Mouse (Mus musculus): Measurements from ENCODE around the gene Rarres2.

Gene Rarres2

DNA sequence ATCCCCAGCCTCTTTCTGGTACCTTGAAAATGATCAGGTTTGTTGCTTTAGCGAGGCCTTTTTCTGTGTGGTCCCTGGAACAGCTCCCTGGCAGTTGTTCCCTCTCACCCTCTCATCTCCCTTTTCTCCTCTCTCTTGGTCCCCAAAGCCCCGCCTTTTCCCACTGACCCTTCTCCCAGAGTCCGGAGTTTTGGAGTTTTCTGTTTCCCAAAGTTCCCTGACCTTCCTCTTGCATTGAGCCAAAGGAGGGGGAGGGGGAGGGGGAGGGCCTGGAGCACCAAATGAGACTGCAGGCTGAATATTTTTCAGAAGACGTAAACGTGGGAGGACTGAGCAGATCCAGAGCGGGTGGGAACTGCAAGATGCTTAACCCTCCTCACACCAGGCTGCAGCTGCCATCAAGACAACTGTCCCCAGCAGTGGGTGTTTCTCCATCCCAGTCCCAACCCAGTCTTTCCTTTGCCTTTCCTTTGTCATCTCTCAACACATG lies at the start of gene Rarres2:
TSS of gene Rarres2 (minus strand) at position 218 of the 490 bp plus-strand sequence.
- DNase-seq (ENCODE audit: low spot score) = no peak

- DNase-seq (ENCODE audit: low spot score) = no peak
These were observed 47.4 kb upstream of the Rarres2 start for GRCm38 (mm10) chr6:48620031-48620430.

GRCm38 (mm10) chr6:48614756-48615155 lies 42.2 kb upstream of the Rarres2 start:
- no peak for DNase-seq (ENCODE audit: low spot score)

- DNase-seq (ENCODE audit: low spot score) = no peak
These were observed 40.9 kb upstream of the Rarres2 start for GRCm38 (mm10) chr6:48613464-48613863.

DNA sequence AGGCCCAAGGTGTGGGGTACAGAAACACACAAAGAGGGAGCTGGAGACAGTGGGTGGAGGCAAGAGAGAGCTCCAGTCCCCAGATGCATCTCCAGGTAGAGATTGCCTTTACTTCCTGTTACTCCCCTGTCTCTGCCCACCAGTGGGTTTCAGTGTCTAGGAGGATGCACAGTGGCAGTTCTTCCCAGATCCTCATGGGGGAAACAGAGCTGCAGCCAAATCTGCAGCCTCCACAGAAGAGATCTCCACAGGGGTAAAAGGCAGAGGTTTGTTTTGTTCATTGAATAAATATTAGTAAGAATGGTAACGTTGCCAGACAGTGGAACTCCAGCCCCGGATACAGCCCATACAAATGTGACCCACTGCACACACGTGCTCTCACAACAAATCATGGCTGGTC lies 38.1 kb upstream of the Rarres2 start:
- DNase-seq (ENCODE audit: low spot score) = no peak

DNA sequence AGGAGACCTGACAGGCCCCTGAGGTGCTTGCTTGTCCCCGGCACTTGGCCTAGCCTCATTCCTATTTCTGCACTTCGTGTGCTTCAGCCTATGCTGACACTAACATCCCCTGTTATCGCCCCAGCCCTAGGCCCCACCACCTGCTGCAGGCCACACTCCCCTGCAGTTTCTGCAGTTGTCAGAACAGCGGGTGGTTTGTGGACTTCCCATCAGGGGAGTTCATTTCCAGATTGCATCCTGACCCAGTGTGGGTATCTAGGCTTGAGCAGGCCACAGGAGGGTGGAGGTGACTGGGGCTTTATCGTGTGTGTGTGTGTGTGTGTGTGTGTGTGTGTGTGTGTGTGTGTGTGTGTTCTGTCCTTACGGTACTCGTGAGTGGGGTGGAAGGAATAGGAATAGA lies 36.9 kb upstream of the Rarres2 start:
- DNase-seq (ENCODE audit: low spot score) = no peak

DNA sequence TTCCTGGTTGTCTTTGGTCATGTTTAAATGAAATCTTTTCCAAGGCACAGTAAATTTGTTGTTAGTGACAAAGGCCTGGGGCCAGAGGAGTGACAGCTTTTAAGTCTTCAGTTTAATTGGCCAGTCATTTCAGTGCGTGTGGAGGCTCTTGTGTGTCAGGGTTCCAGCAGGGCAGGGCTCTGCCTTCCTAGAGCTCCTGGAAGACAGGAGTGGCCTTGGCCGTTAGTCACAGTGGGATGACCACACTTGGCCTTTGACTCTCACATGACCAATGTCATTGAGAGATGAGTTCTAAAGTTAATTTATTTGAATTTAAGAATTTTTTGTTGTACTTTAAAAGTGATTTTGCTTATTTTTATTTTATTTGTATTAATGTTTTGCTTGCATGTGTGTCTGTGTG lies 35.5 kb upstream of the Rarres2 start:
- DNase-seq (ENCODE audit: low spot score) = no peak

DNA sequence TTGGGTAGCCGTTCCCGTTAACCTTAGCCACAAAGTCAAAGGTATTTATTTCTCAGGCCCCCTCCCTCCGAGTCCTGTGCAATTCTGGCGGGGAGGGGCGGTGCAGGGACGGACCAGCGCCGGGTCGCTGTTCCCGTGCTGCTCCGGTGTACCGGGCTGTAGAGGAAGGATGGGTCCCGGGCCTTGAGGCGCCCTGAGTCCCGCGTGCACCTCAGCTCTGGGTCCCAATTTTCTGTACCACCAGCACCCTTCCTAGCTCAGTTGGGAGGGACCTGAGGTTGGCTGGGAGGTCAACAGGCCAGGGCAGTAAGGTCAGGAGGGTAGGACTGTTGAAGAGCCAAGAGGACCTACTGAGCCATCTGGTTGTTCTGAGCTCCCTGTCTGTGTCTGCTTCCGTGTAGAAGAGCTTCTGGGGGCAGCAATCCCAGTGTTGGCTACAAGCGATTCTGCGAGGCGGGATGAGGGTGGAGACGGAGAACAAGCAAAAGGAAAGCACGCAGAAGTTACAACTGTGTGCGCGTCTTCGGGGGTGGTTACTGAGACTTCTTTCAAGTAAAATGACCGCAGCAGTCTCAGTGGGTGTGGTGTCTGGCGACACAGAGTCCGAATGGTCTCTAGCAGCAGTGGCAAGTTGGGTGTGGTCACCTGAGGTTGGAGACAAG lies 29.6 kb upstream of the Rarres2 start:
- peak; percentile 59 for DNase-seq (ENCODE audit: low spot score)

GRCm38 (mm10) chr6:48601271-48602079 lies 28.9 kb upstream of the Rarres2 start, which contains the start of gene Zfp775:
Zfp775 (plus strand) TSS chr6:48602063.
- DNase-seq (ENCODE audit: low spot score) = peak; percentile 92

GRCm38 (mm10) chr6:48600594-48600993 lies 28.0 kb upstream of the Rarres2 start:
- no peak for DNase-seq (ENCODE audit: low spot score)

- no peak for DNase-seq (ENCODE audit: low spot score)
These were observed 24.6 kb upstream of the Rarres2 start for GRCm38 (mm10) chr6:48597233-48597625.

DNA sequence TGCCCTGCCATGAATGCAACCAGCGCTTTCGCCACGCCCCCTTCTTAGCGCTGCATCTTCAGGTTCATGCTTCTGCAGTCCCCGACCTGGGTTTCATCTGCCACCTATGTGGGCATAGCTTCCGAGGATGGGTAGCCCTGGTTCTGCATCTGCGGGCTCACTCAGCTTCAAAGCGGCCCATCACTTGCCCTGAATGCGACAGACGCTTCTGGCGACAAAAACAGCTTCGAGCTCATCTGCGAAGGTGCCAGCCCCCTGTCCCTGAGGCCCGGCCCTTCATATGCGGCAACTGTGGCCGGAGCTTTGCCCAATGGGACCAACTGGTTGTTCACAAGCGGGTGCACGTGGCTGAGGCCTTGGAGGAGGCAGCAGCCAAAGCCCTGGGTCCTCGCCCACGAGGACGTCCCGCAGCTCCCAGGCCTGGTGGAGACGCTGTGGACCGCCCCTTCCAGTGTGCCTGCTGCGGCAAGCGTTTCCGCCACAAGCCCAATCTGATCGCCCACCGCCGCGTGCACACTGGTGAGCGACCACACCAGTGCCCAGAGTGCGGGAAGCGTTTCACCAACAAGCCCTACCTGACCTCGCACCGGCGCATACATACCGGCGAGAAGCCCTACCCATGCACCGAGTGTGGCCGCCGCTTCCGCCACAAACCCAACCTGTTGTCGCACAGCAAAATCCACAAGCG lies 24.1 kb upstream of the Rarres2 start:
- DNase-seq (ENCODE audit: low spot score) = no peak

DNA sequence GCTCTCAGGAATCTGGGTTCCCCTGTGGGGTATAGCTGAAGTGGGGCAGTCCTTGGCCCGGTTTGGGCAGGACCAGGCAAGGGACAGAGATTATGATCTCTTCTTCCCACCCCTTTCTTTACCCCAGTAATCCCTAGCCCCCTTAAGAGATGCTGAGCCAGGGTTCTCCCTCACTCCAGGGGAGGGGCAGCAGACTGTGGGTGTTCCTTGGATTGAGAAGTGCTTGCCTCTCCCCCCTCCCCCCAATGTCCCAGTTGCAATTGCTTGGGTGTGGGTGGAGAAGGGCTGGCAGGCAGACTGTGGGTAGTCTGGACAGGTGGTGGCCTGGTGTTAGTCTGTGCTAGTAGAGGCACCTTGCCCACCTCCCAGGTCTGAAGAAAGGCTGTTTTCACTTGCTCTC lies 22.7 kb upstream of the Rarres2 start:
- no peak for DNase-seq (ENCODE audit: low spot score)

- DNase-seq (ENCODE audit: low spot score) = peak; percentile 71
These were observed 21.6 kb upstream of the Rarres2 start for GRCm38 (mm10) chr6:48594043-48594738.

- DNase-seq (ENCODE audit: low spot score) = peak; percentile 95
These were observed 20.8 kb upstream of the Rarres2 start, which contains the start of the genes Repin1 and Gm44965 for GRCm38 (mm10) chr6:48593158-48594042. Repin1 (plus strand) TSS chr6:48593883. Gm44965 (plus strand) TSS chr6:48593941.

DNA sequence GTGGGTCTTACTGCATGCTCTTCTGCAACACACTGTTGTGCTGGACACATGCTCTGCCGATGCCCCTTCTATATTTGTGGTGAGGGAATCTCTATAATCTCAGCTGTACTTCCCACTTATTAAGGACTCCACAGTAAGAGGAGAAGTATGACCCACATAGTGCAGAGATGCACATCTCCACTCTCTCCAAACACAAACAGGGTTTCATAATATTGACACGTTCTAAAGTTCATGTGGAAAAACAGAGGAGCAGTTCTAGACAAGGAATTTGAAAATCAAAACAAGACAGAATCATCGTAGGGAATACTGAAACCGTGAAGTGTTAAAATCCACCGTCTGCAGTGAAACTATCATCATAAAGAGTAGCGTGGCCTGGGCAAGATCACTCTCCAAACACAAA lies 19.3 kb upstream of the Rarres2 start:
- DNase-seq (ENCODE audit: low spot score) = no peak

DNA sequence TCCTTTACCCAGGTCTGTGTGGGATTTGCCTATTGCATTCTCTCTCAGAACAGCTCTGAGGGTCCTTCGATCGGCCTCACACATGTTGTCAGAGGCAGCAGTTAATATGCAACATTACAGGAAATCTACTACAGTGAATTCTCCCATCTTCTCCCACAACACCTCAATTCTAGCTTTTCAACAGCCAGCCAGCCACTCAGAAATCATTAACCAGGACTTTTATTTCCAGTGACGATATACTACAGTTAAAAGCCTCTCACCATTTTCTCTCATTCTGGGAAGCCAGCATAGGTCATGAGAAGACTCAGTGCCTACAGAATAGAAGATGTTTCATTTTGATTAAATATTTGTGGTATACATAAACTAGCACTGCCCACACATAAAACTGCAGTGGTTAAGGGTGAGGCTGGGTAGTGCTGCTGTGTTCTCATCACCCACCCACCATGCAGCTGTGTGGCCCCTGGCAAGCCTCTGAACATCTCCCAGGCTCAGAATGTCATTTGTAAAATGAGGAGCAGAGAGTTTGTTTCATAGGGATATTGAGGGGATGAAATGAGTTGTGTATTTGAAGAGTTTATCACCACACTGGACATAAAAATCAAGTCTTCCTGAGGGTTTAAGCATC lies 18.7 kb upstream of the Rarres2 start:
- no peak for DNase-seq (ENCODE audit: low spot score)

DNA sequence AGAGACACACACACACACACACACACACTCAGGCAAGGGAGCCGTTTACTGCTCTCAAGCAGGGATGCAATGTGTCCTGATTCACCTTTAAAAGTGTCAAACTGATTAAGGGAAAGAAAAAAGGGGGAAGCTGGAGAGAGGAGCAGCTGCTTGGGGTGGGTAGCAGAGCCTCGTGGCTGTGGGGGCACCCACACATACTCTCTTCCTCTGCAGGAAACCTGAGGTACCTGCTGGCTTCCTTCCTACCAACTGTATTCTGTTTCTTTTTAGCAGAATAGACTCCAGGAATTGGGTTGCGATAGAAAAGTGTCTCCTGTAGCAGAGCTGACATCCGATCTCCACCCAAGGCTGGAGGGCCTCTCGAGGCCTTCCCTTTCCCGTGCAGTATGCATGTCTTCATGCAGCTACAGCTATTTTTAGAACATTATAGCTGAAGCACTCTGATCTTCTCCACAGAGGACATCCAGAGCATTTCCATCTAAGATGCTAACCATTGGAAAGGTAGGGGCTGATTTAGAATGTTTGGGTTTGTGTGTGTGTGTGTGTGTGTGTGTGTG lies 16.7 kb upstream of the Rarres2 start, which contains the start of gene Gm45021:
TSS of gene Gm45021 (plus strand) at position 417 of the 557 bp plus-strand sequence.
- DNase-seq (ENCODE audit: low spot score) = no peak

DNA sequence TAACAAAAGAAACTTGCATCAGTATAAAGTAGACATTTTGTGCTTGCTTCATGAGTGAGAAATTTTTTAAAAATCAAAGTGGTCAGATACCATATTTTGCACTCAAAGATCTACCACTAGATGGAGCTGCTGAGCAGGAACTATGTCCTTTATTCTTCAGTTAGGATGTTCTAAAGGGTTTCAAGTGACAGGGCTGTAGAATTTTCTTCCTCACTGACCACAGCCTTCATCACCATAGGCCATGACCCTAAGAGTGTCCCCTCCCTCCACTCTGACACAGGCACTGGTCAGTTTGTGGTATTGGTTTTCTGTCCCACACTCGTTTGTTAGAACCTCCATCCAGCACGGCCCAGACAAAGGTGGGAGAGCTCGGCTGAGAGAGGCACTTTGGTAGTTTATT lies 9.4 kb upstream of the Rarres2 start:
- peak; percentile 68 for DNase-seq (ENCODE audit: low spot score)

GRCm38 (mm10) chr6:48581257-48581656 lies 8.7 kb upstream of the Rarres2 start:
- no peak for DNase-seq (ENCODE audit: low spot score)

All from MN1 (cell line).